Mouse (Mus musculus): Measurements from ENCODE around the gene Hsd17b1. TPM values are rescaled to one million over a fixed set of nuclear protein-coding genes. Genes with fewer than 3 reads are reported as not detected.
A peak's percentile ranks its signal among the peaks of the same experiment; 100 is the strongest.
"Not testable (repeated sequence)": the region's sequence is repeated elsewhere in the genome, so short reads cannot be mapped to it uniquely, and the experiment has no call there.

Hsd17b1 gene
- polyA plus RNA-seq, 2 experiments, result 0.08 to 0.19 TPM

GRCm38 (mm10) chr11:101119761-101120544, 41.7 kb downstream of the Hsd17b1 start, which contains the start of the genes Retreg3 and Tubg1:
TSS of gene Retreg3 (minus strand) at chr11:101119893.
TSS of gene Tubg1 (plus strand) at chr11:101119938.
- TF ChIP-seq CTCF (IDR thresholded peaks at IDR 0.05; ENCODE audit: low read depth) (no peak), EP300 (IDR thresholded peaks at IDR 0.05; ENCODE audit: low read depth) (no peak)
- H3K27ac ChIP-seq, result peak within 1 kb of the TSS; percentile 81
- under 1% methylated on average over 60 of the region's 61 CpGs for WGBS (ENCODE audit: insufficient replicate concordance)
- H3K36me3 ChIP-seq (replicated peaks; ENCODE audit: control insufficient read depth, insufficient read depth, low read depth), result no peaks in the 10 kb centered on the region
- H3K4me1 ChIP-seq (replicated peaks; ENCODE audit: control insufficient read depth in 2 of 2, insufficient read depth in 2 of 2, low read length in 1 of 2), result peaks cover 13 to 18% of the 10 kb centered on the region in 2 experiments
- H3K4me3 ChIP-seq (ENCODE audit: insufficient read depth in 1 of 2, low read depth in 2 of 2, low read length in 2 of 2), result peak within 1 kb of the TSS; percentile 71 to 86
- peak; percentile 91 for ATAC-seq (ENCODE audit: insufficient read depth)
- DNase-seq (ENCODE audit: low read depth in 3 of 3, low spot score in 3 of 3), result peak; percentile 97 to 98 (median 98)
- H3K9me3 ChIP-seq (ENCODE audit: control insufficient read depth, low read length), result no peaks in the 10 kb centered on the region
- peak within 1 kb of the TSS; percentile 100 for H3K4me2 ChIP-seq (ENCODE audit: low read depth)
- no peaks in the 10 kb centered on the region for H3K27me3 ChIP-seq (ENCODE audit: control insufficient read depth, insufficient read depth, low read length)
- H3K9ac ChIP-seq (replicated peaks), result peak within 1 kb of the TSS; percentile 89

GRCm38 (mm10) chr11:101120545-101121188, 42.5 kb downstream of the Hsd17b1 start:
- DNase-seq (ENCODE audit: low read depth in 3 of 3, low spot score in 3 of 3) (no peak), ATAC-seq (ENCODE audit: insufficient read depth) (no peak)
- no peaks in the 10 kb centered on the region for H3K27me3 ChIP-seq (ENCODE audit: control insufficient read depth, insufficient read depth, low read length)
- peaks cover 13 to 18% of the 10 kb centered on the region in 2 experiments for H3K4me1 ChIP-seq (replicated peaks; ENCODE audit: control insufficient read depth in 2 of 2, insufficient read depth in 2 of 2, low read length in 1 of 2)
- TF ChIP-seq EP300 (IDR thresholded peaks at IDR 0.05; ENCODE audit: low read depth) (no peak), CTCF (IDR thresholded peaks at IDR 0.05; ENCODE audit: low read depth) (no peak)
- H3K4me2 ChIP-seq (ENCODE audit: low read depth), result peak overlapping the region; percentile 100
- H3K9ac ChIP-seq (replicated peaks), result peak overlapping the region; percentile 89
- H3K9me3 ChIP-seq (ENCODE audit: control insufficient read depth, low read length), result no peaks in the 10 kb centered on the region
- H3K36me3 ChIP-seq (replicated peaks; ENCODE audit: control insufficient read depth, insufficient read depth, low read depth), result no peaks in the 10 kb centered on the region; the same call in 1 of the 2 replicates
- peak overlapping the region; percentile 81 for H3K27ac ChIP-seq
- WGBS (ENCODE audit: insufficient replicate concordance), result 21% methylated on average over 19 of the region's 19 CpGs
- peak overlapping the region; percentile 71 to 86 for H3K4me3 ChIP-seq (ENCODE audit: insufficient read depth in 1 of 2, low read depth in 2 of 2, low read length in 2 of 2)

- not testable (repeated sequence) for H3K27ac ChIP-seq; H3K27me3 ChIP-seq (ENCODE audit: control insufficient read depth, insufficient read depth, low read length); ATAC-seq (ENCODE audit: insufficient read depth); H3K4me2 ChIP-seq (ENCODE audit: low read depth); DNase-seq (ENCODE audit: low read depth in 3 of 3, low spot score in 3 of 3); H3K4me3 ChIP-seq (ENCODE audit: insufficient read depth in 1 of 2, low read depth in 2 of 2, low read length in 2 of 2); H3K36me3 ChIP-seq (replicated peaks; ENCODE audit: control insufficient read depth, insufficient read depth, low read depth); H3K9ac ChIP-seq (replicated peaks); H3K9me3 ChIP-seq (ENCODE audit: control insufficient read depth, low read length)
- peaks cover 6 to 10% of the 10 kb centered on the region in 2 experiments for H3K4me1 ChIP-seq (replicated peaks; ENCODE audit: control insufficient read depth in 2 of 2, insufficient read depth in 2 of 2, low read length in 1 of 2)
- WGBS (ENCODE audit: insufficient replicate concordance), result 83% methylated on average over 8 of the region's 8 CpGs
Measured at GRCm38 (mm10) chr11:101124494-101124893, 46.3 kb downstream of the Hsd17b1 start.

DNA sequence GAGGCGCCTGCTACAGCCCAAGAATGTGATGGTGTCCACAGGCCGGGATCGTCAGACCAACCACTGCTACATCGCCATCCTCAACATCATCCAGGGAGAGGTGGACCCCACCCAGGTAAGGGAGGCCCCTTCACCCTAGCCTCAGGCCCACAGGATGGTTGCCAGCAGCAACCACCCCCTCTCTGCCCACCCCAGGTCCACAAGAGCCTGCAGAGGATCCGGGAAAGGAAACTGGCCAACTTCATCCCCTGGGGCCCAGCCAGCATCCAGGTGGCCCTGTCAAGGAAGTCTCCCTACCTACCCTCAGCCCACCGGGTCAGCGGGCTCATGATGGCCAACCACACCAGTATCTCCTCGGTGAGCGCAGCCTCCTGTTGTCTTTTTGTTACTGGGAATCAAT, 46.8 kb downstream of the Hsd17b1 start:
- ATAC-seq (ENCODE audit: insufficient read depth), result not testable (repeated sequence)
- whole genome bisulfite sequencing (ENCODE audit: insufficient replicate concordance), result 91% methylated on average over 7 of the region's 9 CpGs

DNA sequence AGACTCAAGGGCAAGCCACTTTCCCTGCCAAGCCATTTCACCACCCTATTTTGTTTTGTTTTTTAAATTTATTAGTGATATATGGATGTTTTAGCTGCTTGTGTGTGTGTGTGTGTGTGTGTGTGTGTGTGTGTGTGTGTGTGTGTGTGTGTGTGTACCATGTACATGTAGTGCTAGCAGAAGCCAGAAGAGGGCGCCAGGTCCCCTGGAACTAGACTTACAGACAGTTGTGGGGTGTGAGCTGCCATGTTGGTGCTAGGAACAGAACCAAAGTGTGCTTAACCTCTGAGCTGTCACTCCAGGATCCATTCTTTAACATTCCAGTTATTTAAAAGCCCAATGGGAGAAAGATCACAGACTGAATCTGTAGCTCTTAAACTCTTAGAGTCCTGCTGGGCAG, 48.9 kb downstream of the Hsd17b1 start:
- WGBS (ENCODE audit: insufficient replicate concordance), result 70% methylated on average over 1 of the region's 1 CpGs

More for the DNA sequence above, 46.8 kb downstream of the Hsd17b1 start:
- not testable (repeated sequence) for H3K9ac ChIP-seq (replicated peaks); H3K36me3 ChIP-seq (replicated peaks; ENCODE audit: control insufficient read depth, insufficient read depth, low read depth); H3K27ac ChIP-seq; H3K27me3 ChIP-seq (ENCODE audit: control insufficient read depth, insufficient read depth, low read length); H3K4me2 ChIP-seq (ENCODE audit: low read depth); H3K9me3 ChIP-seq (ENCODE audit: control insufficient read depth, low read length); H3K4me3 ChIP-seq (ENCODE audit: insufficient read depth in 1 of 2, low read depth in 2 of 2, low read length in 2 of 2); DNase-seq (ENCODE audit: low read depth in 3 of 3, low spot score in 3 of 3)
- H3K4me1 ChIP-seq (replicated peaks; ENCODE audit: control insufficient read depth in 2 of 2, insufficient read depth in 2 of 2, low read length in 1 of 2), result peaks cover 7 to 10% of the 10 kb centered on the region in 2 experiments

More for the DNA sequence above, 48.9 kb downstream of the Hsd17b1 start:
- Histone ChIP-seq H3K4me3 (ENCODE audit: insufficient read depth in 1 of 2, low read depth in 2 of 2, low read length in 2 of 2) (no peak overlapping the region), H3K4me1 (replicated peaks; ENCODE audit: control insufficient read depth in 2 of 2, insufficient read depth in 2 of 2, low read length in 1 of 2) (peaks cover 2 to 13% of the 10 kb centered on the region in 2 experiments; a peak in 2 of 4 replicates), H3K27me3 (ENCODE audit: control insufficient read depth, insufficient read depth, low read length) (no peaks in the 10 kb centered on the region), H3K9ac (replicated peaks) (no peak overlapping the region), H3K4me2 (ENCODE audit: low read depth) (no peak overlapping the region), H3K27ac (no peak overlapping the region), H3K9me3 (ENCODE audit: control insufficient read depth, low read length) (no peaks in the 10 kb centered on the region; the same call in 1 of the 2 replicates), H3K36me3 (replicated peaks; ENCODE audit: control insufficient read depth, insufficient read depth, low read depth) (peaks cover 9% of the 10 kb centered on the region; the same call in 1 of the 2 replicates)
- ATAC-seq (ENCODE audit: insufficient read depth) (no peak), DNase-seq (ENCODE audit: low read depth in 3 of 3, low spot score in 3 of 3) (no peak)
- no peak for TF ChIP-seq EP300 (IDR thresholded peaks at IDR 0.05; ENCODE audit: low read depth)
- TF ChIP-seq CTCF (IDR thresholded peaks at IDR 0.05; ENCODE audit: low read depth), result peak; percentile 53
